Mouse (Mus musculus): ENCODE results near the gene Asic2. TPM values are rescaled to one million over a fixed set of nuclear protein-coding genes. Genes with fewer than 3 reads are reported as not detected.

The Asic2 gene
- polyA plus RNA-seq, 1 experiment from 2014 or later = 8.7 TPM

- no peaks in the 10 kb centered on the region for H3K4me1 ChIP-seq (ENCODE audit: control insufficient read depth, insufficient read depth, low read length)
- DNase-seq (no peak), ATAC-seq (ENCODE audit: low FRiP score, low TSS enrichment) (no peak)
- WGBS = 61% methylated on average over 3 of the region's 3 CpGs
- H3K36me3 ChIP-seq (ENCODE audit: control insufficient read depth, insufficient read depth, low read length) = no peaks in the 10 kb centered on the region
- H3K27me3 ChIP-seq (ENCODE audit: control insufficient read depth, insufficient read depth, low read length) = no peaks in the 10 kb centered on the region
- H3K9me3 ChIP-seq (ENCODE audit: control insufficient read depth, low read length) = no peaks in the 10 kb centered on the region
- no peak overlapping the region for H3K4me3 ChIP-seq (replicated peaks; ENCODE audit: low read depth, low read length)
- H3K4me2 ChIP-seq (ENCODE audit: low read length) = no peak overlapping the region
- no peak overlapping the region for H3K9ac ChIP-seq (replicated peaks; ENCODE audit: low read length)
- H3K27ac ChIP-seq (replicated peaks; ENCODE audit: low read depth, low read length) = no peak overlapping the region
These were observed 1081.2 kb downstream of the Asic2 start for GRCm38 (mm10) chr11:80887021-80887420.

GRCm38 (mm10) chr11:80886365-80886764, 1081.9 kb downstream of the Asic2 start:
- Histone ChIP-seq H3K9ac (replicated peaks; ENCODE audit: low read length) (no peak overlapping the region), H3K9me3 (ENCODE audit: control insufficient read depth, low read length) (no peaks in the 10 kb centered on the region), H3K36me3 (ENCODE audit: control insufficient read depth, insufficient read depth, low read length) (no peaks in the 10 kb centered on the region), H3K27ac (replicated peaks; ENCODE audit: low read depth, low read length) (no peak overlapping the region), H3K27me3 (ENCODE audit: control insufficient read depth, insufficient read depth, low read length) (no peaks in the 10 kb centered on the region), H3K4me2 (ENCODE audit: low read length) (no peak overlapping the region), H3K4me1 (ENCODE audit: control insufficient read depth, insufficient read depth, low read length) (no peaks in the 10 kb centered on the region), H3K4me3 (replicated peaks; ENCODE audit: low read depth, low read length) (no peak overlapping the region)
- WGBS = 86% methylated on average over 7 of the region's 7 CpGs
- DNase-seq (no peak), ATAC-seq (ENCODE audit: low FRiP score, low TSS enrichment) (no peak)

GRCm38 (mm10) chr11:80884521-80885231, 1083.6 kb downstream of the Asic2 start:
- no peak for ATAC-seq (ENCODE audit: low FRiP score, low TSS enrichment)

GRCm38 (mm10) chr11:80882229-80882810, 1085.9 kb downstream of the Asic2 start:
- no peak for ATAC-seq (ENCODE audit: low FRiP score, low TSS enrichment)
- DNase-seq = no peak
- no peak overlapping the region for H3K4me2 ChIP-seq (ENCODE audit: low read length)
- no peak overlapping the region for H3K27ac ChIP-seq (replicated peaks; ENCODE audit: low read depth, low read length)
- H3K9me3 ChIP-seq (ENCODE audit: control insufficient read depth, low read length) = no peaks in the 10 kb centered on the region
- no peaks in the 10 kb centered on the region for H3K4me1 ChIP-seq (ENCODE audit: control insufficient read depth, insufficient read depth, low read length)
- no peaks in the 10 kb centered on the region for H3K36me3 ChIP-seq (ENCODE audit: control insufficient read depth, insufficient read depth, low read length)
- H3K9ac ChIP-seq (replicated peaks; ENCODE audit: low read length) = no peak overlapping the region
- H3K4me3 ChIP-seq (replicated peaks; ENCODE audit: low read depth, low read length) = no peak overlapping the region
- WGBS = 86% methylated on average over 7 of the region's 7 CpGs
- no peaks in the 10 kb centered on the region for H3K27me3 ChIP-seq (ENCODE audit: control insufficient read depth, insufficient read depth, low read length)

More at GRCm38 (mm10) chr11:80884521-80885231, 1083.6 kb downstream of the Asic2 start:
- Histone ChIP-seq H3K36me3 (ENCODE audit: control insufficient read depth, insufficient read depth, low read length) (no peaks in the 10 kb centered on the region), H3K27ac (replicated peaks; ENCODE audit: low read depth, low read length) (no peak overlapping the region), H3K9me3 (ENCODE audit: control insufficient read depth, low read length) (no peaks in the 10 kb centered on the region), H3K4me1 (ENCODE audit: control insufficient read depth, insufficient read depth, low read length) (no peaks in the 10 kb centered on the region), H3K4me3 (replicated peaks; ENCODE audit: low read depth, low read length) (no peak overlapping the region), H3K27me3 (ENCODE audit: control insufficient read depth, insufficient read depth, low read length) (no peaks in the 10 kb centered on the region), H3K4me2 (ENCODE audit: low read length) (no peak overlapping the region), H3K9ac (replicated peaks; ENCODE audit: low read length) (no peak overlapping the region)
- no peak for DNase-seq
- 88% methylated on average over 6 of the region's 6 CpGs for WGBS

- Histone ChIP-seq H3K27ac (replicated peaks; ENCODE audit: low read depth, low read length) (no peak overlapping the region), H3K4me2 (ENCODE audit: low read length) (no peak overlapping the region), H3K4me1 (ENCODE audit: control insufficient read depth, insufficient read depth, low read length) (no peaks in the 10 kb centered on the region), H3K4me3 (replicated peaks; ENCODE audit: low read depth, low read length) (no peak overlapping the region), H3K9ac (replicated peaks; ENCODE audit: low read length) (no peak overlapping the region), H3K27me3 (ENCODE audit: control insufficient read depth, insufficient read depth, low read length) (no peaks in the 10 kb centered on the region), H3K36me3 (ENCODE audit: control insufficient read depth, insufficient read depth, low read length) (no peaks in the 10 kb centered on the region), H3K9me3 (ENCODE audit: control insufficient read depth, low read length) (no peaks in the 10 kb centered on the region)
- no peak for ATAC-seq (ENCODE audit: low FRiP score, low TSS enrichment)
- 92% methylated on average over 2 of the region's 2 CpGs for WGBS
- no peak for DNase-seq
These were observed 1090.2 kb downstream of the Asic2 start for GRCm38 (mm10) chr11:80878026-80878425.

- no peak overlapping the region for H3K4me2 ChIP-seq (ENCODE audit: low read length)
- H3K36me3 ChIP-seq (ENCODE audit: control insufficient read depth, insufficient read depth, low read length) = no peaks in the 10 kb centered on the region
- no peaks in the 10 kb centered on the region for H3K4me1 ChIP-seq (ENCODE audit: control insufficient read depth, insufficient read depth, low read length)
- no peaks in the 10 kb centered on the region for H3K9me3 ChIP-seq (ENCODE audit: control insufficient read depth, low read length)
- H3K9ac ChIP-seq (replicated peaks; ENCODE audit: low read length) = no peak overlapping the region
- ATAC-seq (ENCODE audit: low FRiP score, low TSS enrichment) = no peak
- H3K27me3 ChIP-seq (ENCODE audit: control insufficient read depth, insufficient read depth, low read length) = no peaks in the 10 kb centered on the region
- 69% methylated on average over 11 of the region's 11 CpGs for WGBS
- no peak overlapping the region for H3K27ac ChIP-seq (replicated peaks; ENCODE audit: low read depth, low read length)
- H3K4me3 ChIP-seq (replicated peaks; ENCODE audit: low read depth, low read length) = no peak overlapping the region
- DNase-seq = peak; percentile 24
These were observed 1091.1 kb downstream of the Asic2 start for GRCm38 (mm10) chr11:80877131-80877651.

GRCm38 (mm10) chr11:80872509-80873474, 1095.5 kb downstream of the Asic2 start:
- ATAC-seq (ENCODE audit: low FRiP score, low TSS enrichment) (no peak), DNase-seq (peak; percentile 72)
- 70% methylated on average over 17 of the region's 17 CpGs for WGBS
- Histone ChIP-seq H3K9me3 (ENCODE audit: control insufficient read depth, low read length) (no peaks in the 10 kb centered on the region), H3K36me3 (ENCODE audit: control insufficient read depth, insufficient read depth, low read length) (no peaks in the 10 kb centered on the region), H3K9ac (replicated peaks; ENCODE audit: low read length) (no peak overlapping the region), H3K4me2 (ENCODE audit: low read length) (no peak overlapping the region), H3K27ac (replicated peaks; ENCODE audit: low read depth, low read length) (no peak overlapping the region), H3K4me1 (ENCODE audit: control insufficient read depth, insufficient read depth, low read length) (no peaks in the 10 kb centered on the region), H3K4me3 (replicated peaks; ENCODE audit: low read depth, low read length) (no peak overlapping the region), H3K27me3 (ENCODE audit: control insufficient read depth, insufficient read depth, low read length) (no peaks in the 10 kb centered on the region)

GRCm38 (mm10) chr11:80868039-80868438, 1100.2 kb downstream of the Asic2 start:
- Histone ChIP-seq H3K9ac (replicated peaks; ENCODE audit: low read length) (no peak overlapping the region), H3K4me1 (ENCODE audit: control insufficient read depth, insufficient read depth, low read length) (no peaks in the 10 kb centered on the region), H3K27ac (replicated peaks; ENCODE audit: low read depth, low read length) (no peak overlapping the region), H3K4me3 (replicated peaks; ENCODE audit: low read depth, low read length) (no peak overlapping the region), H3K36me3 (ENCODE audit: control insufficient read depth, insufficient read depth, low read length) (no peaks in the 10 kb centered on the region), H3K27me3 (ENCODE audit: control insufficient read depth, insufficient read depth, low read length) (no peaks in the 10 kb centered on the region), H3K9me3 (ENCODE audit: control insufficient read depth, low read length) (no peaks in the 10 kb centered on the region), H3K4me2 (ENCODE audit: low read length) (no peak overlapping the region)
- DNase-seq (no peak), ATAC-seq (ENCODE audit: low FRiP score, low TSS enrichment) (no peak)
- 98% methylated on average over 1 of the region's 1 CpGs for WGBS
